Mouse (Mus musculus) ES-Bruce4 (cell line): ENCODE measurements around the gene Tmprss9.

Experiments used
- CTCF ChIP-seq: IDR thresholded peaks from one replicate; pipeline ENCODE4 v1.8.1; 2011; ENCODE audit warnings: low read depth, low read length
- EP300 ChIP-seq: IDR thresholded peaks from 2 replicates; pipeline ENCODE4 v1.6.1; 2011; ENCODE audit warnings: low read depth, low read length; ENCODE audit not compliant: insufficient read depth
- POLR2A ChIP-seq: IDR thresholded peaks from one replicate; pipeline ENCODE4 v1.8.1; 2011; ENCODE audit warnings: low read length; ENCODE audit not compliant: insufficient read depth

GRCm38 (mm10) chr10:80864446-80864845 lies 7.2 kb upstream of the Tmprss9 start:
- TF ChIP-seq POLR2A = no peak
- TF ChIP-seq CTCF = no peak
- no peak for TF ChIP-seq EP300
